Mouse (Mus musculus): ENCODE results near the gene Pard6a.
A peak's percentile ranks its signal among the peaks of the same experiment; 100 is the strongest.

Pard6a gene

GRCm38 (mm10) chr8:105700966-105701824 is at the start of gene Pard6a, which contains the start of gene Acd:
Gene Pard6a, plus strand, starts transcription at chr8:105701148.
Gene Acd, minus strand, starts transcription at chr8:105701102.
- peak; percentile 98 to 99 for DNase-seq

GRCm38 (mm10) chr8:105657641-105658040 is 43.3 kb upstream of the Pard6a start:
- no peak for DNase-seq

- peak; percentile 31 to 56 for DNase-seq
These were observed 39.8 kb upstream of the Pard6a start for GRCm38 (mm10) chr8:105661167-105661566.

GRCm38 (mm10) chr8:105677891-105678290 is 23.1 kb upstream of the Pard6a start:
- no peak for DNase-seq

- DNase-seq = no peak
These were observed 15.6 kb upstream of the Pard6a start for GRCm38 (mm10) chr8:105685325-105685724.

- DNase-seq = peak; percentile 71 to 75
These were observed 15.1 kb upstream of the Pard6a start, which contains the start of gene Carmil2 for GRCm38 (mm10) chr8:105685796-105686308. Gene Carmil2, plus strand, starts transcription at chr8:105686274.

- no peak for DNase-seq
These were observed 14.4 kb upstream of the Pard6a start for GRCm38 (mm10) chr8:105686551-105686950.

GRCm38 (mm10) chr8:105687512-105687911 is 13.4 kb upstream of the Pard6a start:
- no peak for DNase-seq

- DNase-seq = no peak
These were observed 12.7 kb upstream of the Pard6a start for GRCm38 (mm10) chr8:105688242-105688752.

GRCm38 (mm10) chr8:105689256-105689982 is 11.5 kb upstream of the Pard6a start:
- no peak for DNase-seq

- no peak for DNase-seq
These were observed 11.0 kb upstream of the Pard6a start for GRCm38 (mm10) chr8:105689983-105690360.

GRCm38 (mm10) chr8:105690978-105691377 is 10.0 kb upstream of the Pard6a start:
- no peak for DNase-seq

- DNase-seq = no peak
These were observed 8.3 kb upstream of the Pard6a start for GRCm38 (mm10) chr8:105692449-105693182.

GRCm38 (mm10) chr8:105693648-105694047 is 7.3 kb upstream of the Pard6a start:
- DNase-seq = peak; percentile 95 to 96

- peak; percentile 92 to 93 for DNase-seq
These were observed 6.7 kb upstream of the Pard6a start for GRCm38 (mm10) chr8:105694051-105694799.

- peak; percentile 49 to 54 for DNase-seq
These were observed 5.7 kb upstream of the Pard6a start for GRCm38 (mm10) chr8:105695080-105695780.

- peak in 1 of 2 experiments; percentile 21 for DNase-seq
These were observed 3.7 kb upstream of the Pard6a start for GRCm38 (mm10) chr8:105697196-105697780.

GRCm38 (mm10) chr8:105698734-105699133 is 2.2 kb upstream of the Pard6a start:
- peak; percentile 66 to 73 for DNase-seq

- DNase-seq = peak in 1 of 2 experiments; percentile 20
These were observed 1.3 kb upstream of the Pard6a start for GRCm38 (mm10) chr8:105699488-105700215.

GRCm38 (mm10) chr8:105700566-105700965 is 382 bp upstream of the Pard6a start:
- DNase-seq = peak in 1 of 2 experiments; percentile 68
